Mouse (Mus musculus) ovary, adult 18-20 months (tissue): ENCODE measurements at regions not wholly inside any gene's neighbourhood (a gene's known extent, or its start where the extent isn't known, plus 50 kb on each side); places are given as distances from the start of the nearest gene placed in this dataset.

Experiments used
- DNase-seq: peaks from one replicate; pipeline ENCODE4 v3.0.0; 2022; ENCODE audit warnings: low spot score, mixed read lengths

DNA sequence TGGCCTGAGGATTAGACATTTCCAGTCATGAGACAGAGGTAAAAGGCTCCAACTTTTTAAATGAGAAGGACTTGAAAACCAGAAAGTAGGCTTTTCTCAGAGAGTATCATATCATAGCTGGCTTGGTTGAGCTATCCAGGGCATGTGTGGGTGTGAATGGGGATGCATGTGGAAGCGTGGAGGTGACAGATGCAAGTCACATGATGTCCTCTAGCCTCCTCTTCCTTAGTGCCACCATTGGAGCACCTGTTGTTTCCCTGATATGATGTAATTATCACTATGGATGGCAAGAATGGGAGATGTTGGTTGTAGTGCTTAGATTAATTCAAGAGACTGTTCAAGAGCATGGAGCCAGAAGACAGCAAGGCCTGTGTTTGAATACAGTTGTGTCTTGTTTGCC is 510.0 kb downstream of the Ccdc171 start:
- DNase-seq = no peak

GRCm38 (mm10) chr4:84037535-84037934 is 512.2 kb downstream of the Ccdc171 start:
- no peak for DNase-seq

GRCm38 (mm10) chr4:84050243-84050642 is 524.9 kb downstream of the Ccdc171 start:
- no peak for DNase-seq

- DNase-seq = no peak
Measured at GRCm38 (mm10) chr4:84056863-84057502, 531.6 kb downstream of the Ccdc171 start.

GRCm38 (mm10) chr4:84060187-84060586 is 534.8 kb downstream of the Ccdc171 start:
- DNase-seq = no peak

- DNase-seq = no peak
Measured at GRCm38 (mm10) chr4:84063755-84064154, 538.4 kb downstream of the Ccdc171 start.

DNA sequence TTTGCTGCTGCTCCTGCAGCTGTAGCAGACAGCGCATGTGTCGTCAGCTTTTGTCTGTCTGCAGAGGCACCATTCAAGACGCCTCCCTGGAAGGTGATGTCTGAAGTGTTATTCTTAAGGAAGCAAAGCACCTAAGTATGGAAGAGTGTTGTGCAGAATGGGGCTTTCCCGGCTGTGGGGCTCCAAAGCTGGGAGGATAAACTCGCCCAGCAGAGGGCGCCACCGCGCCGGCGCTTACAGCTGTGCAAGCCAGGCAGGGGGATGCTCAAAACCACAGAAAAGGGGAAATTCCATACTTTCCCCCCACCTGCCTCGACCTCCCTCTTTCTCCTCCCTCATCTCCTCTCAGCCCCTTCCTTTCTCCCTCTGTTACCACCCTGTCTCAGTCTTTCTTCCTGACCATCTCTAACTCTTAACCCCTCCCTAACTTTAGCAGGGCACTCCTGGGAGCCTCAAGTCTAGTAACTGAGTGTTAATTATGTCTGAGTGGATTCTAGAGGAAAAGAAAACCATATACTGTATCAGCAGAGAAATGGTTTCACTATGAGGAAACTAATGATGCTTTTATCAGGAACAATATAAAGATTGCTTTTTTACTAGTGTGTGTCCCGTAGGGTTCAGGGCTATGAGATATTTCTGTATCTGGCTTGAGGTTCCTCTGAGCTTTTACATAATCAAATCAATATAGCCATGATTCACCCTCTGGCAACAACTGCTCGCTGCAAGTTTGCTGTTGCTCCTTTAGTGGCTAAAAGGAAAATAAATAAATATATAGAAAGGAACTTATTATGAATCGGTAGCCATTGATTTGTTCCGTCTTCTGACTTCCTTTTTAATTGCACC is 539.5 kb downstream of the Ccdc171 start:
- DNase-seq = peak; percentile 50

DNA sequence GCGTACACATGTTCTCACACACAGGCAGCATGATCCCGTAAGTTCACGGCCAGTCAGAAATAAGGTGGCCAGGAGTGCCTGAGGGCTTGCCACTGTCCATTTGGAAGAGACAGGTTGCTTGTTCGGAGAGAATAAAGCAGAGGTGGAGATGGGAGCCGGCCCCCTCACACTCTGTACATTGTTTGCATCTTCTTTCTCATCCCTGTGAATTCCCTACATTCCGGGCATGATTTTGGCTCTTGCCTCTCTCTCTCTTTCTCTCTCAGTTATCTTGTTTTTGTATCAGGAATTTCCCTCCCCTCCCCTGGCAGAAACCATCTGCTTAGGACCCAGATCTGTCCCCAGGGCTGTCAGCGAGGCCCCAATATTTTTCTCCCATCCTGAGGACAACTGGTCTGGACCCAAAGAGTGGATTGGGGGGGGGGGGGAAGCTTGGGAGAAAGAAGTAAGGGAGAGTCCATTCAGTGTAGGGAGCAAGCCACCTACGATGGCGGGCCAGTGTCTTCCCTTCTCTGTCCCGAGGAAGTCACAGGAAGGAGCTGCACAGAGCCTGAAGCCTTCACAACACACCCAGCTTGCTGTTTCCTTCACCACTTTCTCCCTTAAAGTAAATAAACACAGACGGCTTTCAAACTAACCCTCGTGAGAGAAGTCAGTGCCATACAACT is 540.2 kb downstream of the Ccdc171 start:
- no peak for DNase-seq

DNA sequence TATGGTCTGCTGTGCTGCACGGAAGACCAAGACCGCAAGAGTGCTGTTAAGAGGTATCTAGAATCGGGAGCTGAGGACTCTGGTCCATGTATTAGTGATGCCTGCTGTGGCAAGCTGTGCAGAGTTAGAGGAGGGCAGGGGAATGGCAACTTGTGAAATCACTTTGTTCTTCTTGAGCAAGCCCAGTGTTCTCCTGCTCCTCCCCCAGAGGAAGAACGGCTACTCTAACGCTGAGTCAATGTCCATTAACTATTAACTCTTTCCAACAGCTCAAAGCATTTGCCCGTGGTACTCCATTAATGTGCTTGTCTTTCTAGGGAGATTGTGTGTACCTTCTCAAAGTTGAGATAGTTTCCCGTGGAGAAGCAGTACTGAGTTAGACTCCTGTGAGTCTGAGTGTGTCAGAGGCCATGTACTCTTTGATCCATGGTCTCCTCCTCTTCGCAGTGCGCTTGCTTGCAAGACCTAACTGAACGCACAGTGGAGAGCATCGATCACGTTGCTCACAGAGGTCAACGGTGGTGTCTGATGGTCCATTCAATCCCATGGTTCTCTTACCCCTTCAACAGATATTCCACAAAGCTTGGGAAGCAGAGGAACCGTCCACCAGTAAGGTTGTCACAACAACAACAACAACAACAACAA is 542.7 kb downstream of the Ccdc171 start:
- no peak for DNase-seq

DNA sequence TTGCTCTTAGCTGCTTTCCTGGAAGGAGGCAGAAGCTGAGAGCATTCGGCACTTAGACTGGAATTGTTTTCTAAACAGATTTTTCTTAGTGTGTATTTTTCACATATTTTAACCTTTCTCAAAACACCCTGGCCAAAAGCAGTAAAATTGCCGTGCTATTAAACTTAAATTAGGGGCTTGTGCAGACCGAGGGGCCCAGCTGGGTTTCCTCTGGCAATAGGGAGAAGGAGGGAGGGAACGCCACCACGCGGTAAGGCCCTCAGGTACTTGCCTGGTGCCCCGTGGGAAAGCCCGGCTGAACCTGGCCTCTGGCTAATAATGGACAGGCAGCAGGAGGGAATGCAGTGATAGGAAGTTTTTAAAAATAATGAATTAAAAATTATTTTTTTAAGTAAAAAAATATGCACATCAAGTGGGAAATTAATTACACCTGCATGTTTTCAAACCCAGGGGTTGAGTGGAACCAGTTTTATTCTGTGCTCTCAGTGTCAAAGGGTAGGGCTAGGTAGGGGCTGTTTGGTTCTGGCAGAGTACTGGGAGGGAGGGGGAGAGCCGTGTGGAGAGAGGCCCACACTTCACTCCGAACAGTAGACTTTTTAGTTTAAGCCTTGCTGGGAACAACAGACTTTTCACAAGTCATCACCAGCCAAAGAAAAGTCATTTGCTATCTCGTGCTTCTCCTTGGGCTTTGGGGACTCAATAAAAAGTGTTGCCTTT is 543.8 kb downstream of the Ccdc171 start:
- no peak for DNase-seq

DNA sequence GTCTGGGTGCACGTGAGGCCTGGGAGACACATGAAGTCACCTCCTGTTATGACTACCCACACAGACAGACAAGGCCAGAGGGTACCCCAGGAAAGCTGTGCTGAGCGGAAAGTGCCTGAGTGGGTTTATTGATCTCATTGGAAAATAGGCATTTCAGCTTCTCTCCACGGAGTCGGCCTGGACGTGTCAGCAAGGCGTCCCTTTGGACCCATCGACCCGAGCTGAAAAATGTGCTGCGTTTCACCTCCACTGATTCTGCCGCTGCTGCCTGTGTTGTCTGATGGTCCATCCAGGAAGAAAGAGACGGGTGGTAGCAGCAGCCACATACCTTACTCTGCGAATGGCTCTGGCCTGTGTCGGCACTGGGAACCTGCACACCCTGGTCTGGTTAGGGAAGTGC is 544.3 kb downstream of the Ccdc171 start:
- DNase-seq = no peak

GRCm38 (mm10) chr4:84070089-84070488 is 544.7 kb downstream of the Ccdc171 start:
- no peak for DNase-seq

DNA sequence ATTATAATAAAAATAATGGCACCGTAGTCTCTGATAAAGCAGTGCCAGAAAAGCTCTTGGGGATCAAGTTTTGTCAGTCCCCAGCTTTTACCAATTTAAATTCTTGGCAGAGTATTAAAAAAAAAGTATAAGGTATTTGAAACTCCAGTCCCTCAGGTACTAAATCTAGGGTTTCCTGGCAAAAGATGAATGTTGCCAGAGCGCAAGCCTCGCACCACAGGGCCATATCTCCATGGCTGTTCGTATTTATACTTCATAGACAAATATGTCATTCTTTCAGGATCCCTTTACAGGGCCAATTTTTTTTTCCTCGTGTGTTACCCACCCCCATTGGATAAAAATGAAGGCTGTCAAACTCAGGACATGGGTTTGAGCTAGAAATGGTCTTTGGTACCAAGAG is 546.8 kb downstream of the Ccdc171 start:
- DNase-seq = no peak

DNA sequence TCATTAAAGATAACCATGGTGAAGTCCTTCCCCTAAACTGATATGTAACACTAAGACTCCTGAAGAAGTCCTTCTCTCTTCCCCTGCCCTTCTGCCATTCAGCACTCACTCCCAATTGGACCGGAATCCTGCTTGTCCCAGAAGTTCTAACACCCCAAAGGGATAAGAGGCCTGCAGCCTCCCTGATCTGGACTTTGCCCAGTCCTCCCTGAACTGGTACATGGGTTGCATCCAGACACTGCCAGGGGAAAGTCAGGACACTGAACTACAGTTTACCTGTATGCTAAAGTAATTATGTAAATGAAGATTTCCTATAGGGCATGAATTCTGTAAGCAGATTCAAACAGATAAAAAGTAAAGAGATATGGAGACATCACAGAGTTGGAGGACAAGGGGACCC is 551.2 kb downstream of the Ccdc171 start:
- DNase-seq = no peak

DNA sequence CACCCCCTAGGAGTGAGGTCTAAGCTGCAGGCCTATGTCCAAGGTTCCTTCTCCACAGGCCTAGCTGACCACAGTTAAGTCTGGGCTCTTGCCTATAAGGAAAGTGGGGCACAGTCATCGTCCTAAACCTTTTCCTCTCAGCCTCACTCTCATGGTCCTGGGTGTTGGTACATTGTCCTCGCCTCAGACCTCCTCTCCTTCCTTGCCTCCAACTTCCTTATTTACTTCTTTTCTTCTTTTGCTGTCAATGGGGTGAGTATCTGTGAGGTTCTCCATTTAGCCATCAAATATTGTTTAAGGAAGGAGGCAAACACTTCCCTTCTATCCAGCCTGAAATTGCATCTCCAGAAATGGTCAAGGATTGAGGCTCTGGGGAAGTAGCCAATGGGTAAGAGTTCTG is 554.2 kb downstream of the Ccdc171 start:
- no peak for DNase-seq

- no peak for DNase-seq
Measured at GRCm38 (mm10) chr4:84081518-84081917, 556.2 kb downstream of the Ccdc171 start.

DNA sequence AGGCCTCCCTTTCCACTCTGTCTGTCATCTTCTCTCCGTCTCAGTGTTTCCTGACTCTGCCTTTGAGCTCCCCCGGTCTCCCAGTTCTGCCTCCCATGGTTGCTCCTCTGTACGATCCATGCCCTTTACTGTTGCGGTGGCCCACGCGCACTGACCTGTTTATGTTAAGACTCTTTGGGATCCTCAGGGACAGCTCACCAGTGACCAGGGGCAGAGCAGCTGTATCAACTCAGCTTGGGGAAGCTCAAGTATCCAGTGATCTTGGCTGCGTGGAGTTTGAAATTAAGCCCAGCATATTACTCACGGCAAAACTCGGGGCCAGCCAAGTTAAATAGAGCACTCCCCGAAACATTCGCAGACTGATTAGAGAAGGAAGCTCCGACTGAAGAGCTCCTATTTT is 562.8 kb downstream of the Ccdc171 start:
- peak; percentile 52 for DNase-seq

- DNase-seq = no peak
Measured at GRCm38 (mm10) chr4:84092509-84092908, 567.2 kb downstream of the Ccdc171 start.

DNA sequence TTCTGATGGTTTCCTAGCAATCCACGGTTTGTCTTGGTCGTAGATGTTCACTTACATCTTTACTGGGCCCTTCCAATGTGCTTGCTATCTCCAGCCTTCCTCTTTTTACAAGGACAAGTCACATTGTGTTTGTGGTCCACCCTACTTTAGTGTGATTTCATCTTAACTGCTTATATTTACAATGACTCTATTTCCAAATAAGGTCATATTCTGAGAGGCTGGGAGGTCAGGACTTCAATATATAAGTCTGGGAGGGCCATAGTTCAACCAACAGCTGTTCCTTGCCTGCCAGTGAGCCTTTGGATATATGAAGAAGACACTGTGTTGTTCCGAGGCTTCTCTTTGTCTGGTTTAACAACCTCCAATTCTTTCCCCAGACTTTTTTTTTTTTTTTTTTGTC is 569.9 kb downstream of the Ccdc171 start:
- no peak for DNase-seq

DNA sequence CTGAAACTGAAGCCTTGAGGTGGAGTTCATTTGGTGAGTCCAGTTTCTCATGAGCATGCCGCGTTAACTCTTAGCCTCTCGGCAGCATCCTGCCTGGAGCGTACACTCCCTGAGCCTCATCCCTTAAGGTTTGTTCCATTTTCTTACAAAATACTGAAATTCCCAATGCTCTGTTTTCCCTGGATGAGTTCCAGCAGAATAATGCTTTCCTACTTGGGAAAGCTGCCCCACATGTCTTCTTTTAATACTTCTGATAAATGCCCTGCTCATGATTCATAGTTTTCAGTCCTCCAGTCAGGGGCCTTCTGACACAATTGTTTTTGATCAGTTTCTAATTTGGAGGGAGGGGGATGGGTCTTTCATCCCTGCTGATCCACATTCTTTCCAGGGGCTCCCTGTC is 570.7 kb downstream of the Ccdc171 start:
- DNase-seq = no peak

DNA sequence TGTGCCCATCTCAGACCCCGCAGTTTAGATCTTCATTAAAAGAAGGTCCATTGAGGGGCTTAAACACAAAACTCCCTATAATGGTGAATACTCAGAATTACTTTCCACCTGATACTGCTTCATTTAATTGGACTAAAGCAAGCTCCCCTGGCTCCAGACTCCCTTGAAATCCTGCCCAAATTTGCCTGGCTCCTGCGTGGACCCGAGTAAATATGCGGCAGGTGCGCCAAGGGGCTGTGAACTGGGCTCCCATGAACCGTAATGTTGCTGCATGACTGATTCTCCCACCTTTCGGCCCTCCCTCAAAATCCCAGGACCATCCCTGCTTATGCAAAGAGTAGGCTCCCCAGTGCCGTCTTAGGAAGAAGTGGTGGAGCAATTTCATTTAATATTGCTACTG is 573.7 kb downstream of the Ccdc171 start:
- no peak for DNase-seq

GRCm38 (mm10) chr4:84101923-84102322 is 573.2 kb downstream of the Bnc2 start:
- no peak for DNase-seq
